Mouse (Mus musculus) ES-Bruce4 (cell line): Measurements from ENCODE around the gene Wnt3a. TPM values are rescaled to one million over a fixed set of nuclear protein-coding genes. Genes with fewer than 3 reads are reported as not detected.

Experiments
- H3K27ac ChIP-seq: 2 replicates; pipeline ENCODE4 v1.5.1; 2012; ENCODE audit warnings: low read length, inconsistent platforms; ENCODE audit not compliant: insufficient read depth
- H3K27me3 ChIP-seq: 2 replicates; pipeline ENCODE4 v1.6.1; 2012; ENCODE audit warnings: mild to moderate bottlenecking, low read length, inconsistent platforms; ENCODE audit not compliant: control insufficient read depth, poor library complexity, insufficient read depth, severe bottlenecking
- H3K36me3 ChIP-seq: 2 replicates; pipeline ENCODE4 v1.6.1; 2012; ENCODE audit warnings: inconsistent platforms, mild to moderate bottlenecking, low read length, moderate library complexity; ENCODE audit not compliant: control insufficient read depth, poor library complexity, insufficient read depth, severe bottlenecking
- H3K4me1 ChIP-seq: one replicate; pipeline ENCODE4 v1.8.1; 2011; ENCODE audit warnings: low read length; ENCODE audit not compliant: control insufficient read depth, insufficient read depth
- H3K4me3 ChIP-seq: 2 replicates; pipeline ENCODE4 v1.5.1; 2011; ENCODE audit warnings: low read depth, mild to moderate bottlenecking, low read length
- H3K9ac ChIP-seq: 2 replicates; pipeline ENCODE4 v1.6.1; 2012; ENCODE audit warnings: low read depth, mild to moderate bottlenecking, inconsistent platforms; ENCODE audit not compliant: poor library complexity, severe bottlenecking
- H3K9me3 ChIP-seq: replicated peaks from 2 replicates; pipeline ENCODE4 v1.6.1; 2012; ENCODE audit warnings: mild to moderate bottlenecking, low read length, inconsistent platforms; ENCODE audit not compliant: control insufficient read depth, poor library complexity, insufficient read depth, severe bottlenecking
- CTCF ChIP-seq: IDR thresholded peaks from one replicate; pipeline ENCODE4 v1.8.1; 2011; ENCODE audit warnings: low read depth, low read length
- EP300 ChIP-seq: IDR thresholded peaks from 2 replicates; pipeline ENCODE4 v1.6.1; 2011; ENCODE audit warnings: low read depth, low read length; ENCODE audit not compliant: insufficient read depth
- POLR2A ChIP-seq: IDR thresholded peaks from one replicate; pipeline ENCODE4 v1.8.1; 2011; ENCODE audit warnings: low read length; ENCODE audit not compliant: insufficient read depth
- polyA plus RNA-seq: library from polyadenylated mRNA; stranded (reverse); fragments of >200 nt; gene quantifications from 2 replicates; pipeline ENCODE4 v1.2.4, GENCODE M21; 2011; ENCODE audit warnings: low read depth; ENCODE audit not compliant: missing spikeins, insufficient read depth, insufficient read length

Wnt3a gene
- polyA plus RNA-seq, 1 experiment, result 0.36 TPM

- no peaks in the 10 kb centered on the region for H3K9me3 ChIP-seq
- TF ChIP-seq CTCF (no peak), POLR2A (no peak), EP300 (no peak)
These were observed 32.4 kb upstream of the Wnt3a start for GRCm38 (mm10) chr11:59322988-59323387.

GRCm38 (mm10) chr11:59316517-59316916 is 26.0 kb upstream of the Wnt3a start:
- H3K36me3 ChIP-seq, result no peaks in the 10 kb centered on the region
- no peak for TF ChIP-seq CTCF
- TF ChIP-seq POLR2A, result no peak
- TF ChIP-seq EP300, result no peak
- no peak overlapping the region for H3K27ac ChIP-seq
- no peak overlapping the region for H3K4me3 ChIP-seq
- H3K9me3 ChIP-seq, result no peaks in the 10 kb centered on the region
- no peaks in the 10 kb centered on the region for H3K27me3 ChIP-seq
- no peak overlapping the region for H3K9ac ChIP-seq
- no peaks in the 10 kb centered on the region for H3K4me1 ChIP-seq

More at GRCm38 (mm10) chr11:59322988-59323387, 32.4 kb upstream of the Wnt3a start:
- no peaks in the 10 kb centered on the region for H3K27me3 ChIP-seq
- no peak overlapping the region for H3K9ac ChIP-seq
- H3K27ac ChIP-seq, result no peak overlapping the region
- H3K36me3 ChIP-seq, result no peaks in the 10 kb centered on the region
- H3K4me1 ChIP-seq, result no peaks in the 10 kb centered on the region
- no peak overlapping the region for H3K4me3 ChIP-seq

GRCm38 (mm10) chr11:59313944-59314343 is 23.4 kb upstream of the Wnt3a start:
- Histone ChIP-seq H3K27ac (no peak overlapping the region), H3K9me3 (no peaks in the 10 kb centered on the region), H3K4me3 (no peak overlapping the region), H3K27me3 (no peaks in the 10 kb centered on the region), H3K36me3 (no peaks in the 10 kb centered on the region), H3K9ac (no peak overlapping the region), H3K4me1 (no peaks in the 10 kb centered on the region)
- no peak for TF ChIP-seq CTCF
- no peak for TF ChIP-seq POLR2A

GRCm38 (mm10) chr11:59313029-59313811 is 22.7 kb upstream of the Wnt3a start:
- no peak overlapping the region for H3K9ac ChIP-seq
- TF ChIP-seq POLR2A (no peak), CTCF (no peak), EP300 (no peak)
- H3K27ac ChIP-seq, result no peak overlapping the region
- H3K27me3 ChIP-seq, result no peaks in the 10 kb centered on the region
- no peaks in the 10 kb centered on the region for H3K9me3 ChIP-seq
- no peak overlapping the region for H3K4me3 ChIP-seq
- H3K4me1 ChIP-seq, result peaks cover 2% of the 10 kb centered on the region
- no peaks in the 10 kb centered on the region for H3K36me3 ChIP-seq

GRCm38 (mm10) chr11:59312501-59312900 is 21.9 kb upstream of the Wnt3a start:
- Histone ChIP-seq H3K4me1 (peaks cover 5% of the 10 kb centered on the region), H3K27me3 (peaks cover under 1% of the 10 kb centered on the region; the same call in 1 of the 2 replicates), H3K4me3 (no peak overlapping the region), H3K27ac (no peak overlapping the region), H3K9ac (no peak overlapping the region), H3K9me3 (no peaks in the 10 kb centered on the region), H3K36me3 (no peaks in the 10 kb centered on the region)
- TF ChIP-seq EP300 (no peak), POLR2A (no peak), CTCF (no peak)

- Histone ChIP-seq H3K4me3 (no peak overlapping the region), H3K4me1 (peaks cover 5% of the 10 kb centered on the region), H3K27me3 (peaks cover 5% of the 10 kb centered on the region), H3K9ac (no peak overlapping the region), H3K36me3 (no peaks in the 10 kb centered on the region), H3K27ac (no peak overlapping the region), H3K9me3 (no peaks in the 10 kb centered on the region)
- no peak for TF ChIP-seq EP300
- no peak for TF ChIP-seq POLR2A
- TF ChIP-seq CTCF, result no peak
These were observed 21.5 kb upstream of the Wnt3a start for GRCm38 (mm10) chr11:59312060-59312459.
